Mouse (Mus musculus) midbrain, embryonic 13.5 days (tissue): ENCODE data around the gene Prss36. TPM values are rescaled to one million over a fixed set of nuclear protein-coding genes. Genes with fewer than 3 reads are reported as not detected.
"Not testable (repeated sequence)": the region's sequence is repeated elsewhere in the genome, so short reads cannot be mapped to it uniquely, and the experiment has no call there.

Source experiments
- ATAC-seq: fragments of 200-750 bp; cut with Nextera tagmentation; 2 replicates; pipeline ENCODE4 v1.8.0; 2017; ENCODE audit warnings: mild to moderate bottlenecking, moderate TSS enrichment, moderate library complexity
- H3K27ac ChIP-seq: fragments of 300-500 bp; sonication (generic); 2 replicates; pipeline ENCODE4 v1.5.1; 2015; ENCODE audit warnings: inconsistent platforms, mild to moderate bottlenecking, moderate library complexity
- H3K27me3 ChIP-seq: fragments of 300-500 bp; sonication (generic); 2 replicates; pipeline ENCODE4 v1.6.1; 2015; ENCODE audit warnings: mild to moderate bottlenecking, inconsistent platforms
- H3K36me3 ChIP-seq: fragments of 300-500 bp; sonication (generic); 2 replicates; pipeline ENCODE4 v1.6.1; 2015; ENCODE audit warnings: mild to moderate bottlenecking, inconsistent platforms
- H3K4me1 ChIP-seq: fragments of 300-500 bp; sonication (generic); replicated peaks from 2 replicates; pipeline ENCODE4 v1.6.1; 2015; ENCODE audit warnings: inconsistent platforms
- H3K4me2 ChIP-seq: fragments of 300-500 bp; sonication (generic); replicated peaks from 2 replicates; pipeline ENCODE4 v1.6.1; 2015; ENCODE audit warnings: moderate library complexity, mild to moderate bottlenecking, inconsistent platforms
- H3K4me3 ChIP-seq: fragments of 300-500 bp; sonication (generic); replicated peaks from 2 replicates; pipeline ENCODE4 v1.5.1; 2015; ENCODE audit warnings: mild to moderate bottlenecking, inconsistent platforms
- H3K9ac ChIP-seq: fragments of 300-500 bp; sonication (generic); replicated peaks from 2 replicates; pipeline ENCODE4 v1.6.1; 2015; ENCODE audit warnings: mild to moderate bottlenecking, inconsistent platforms
- H3K9me3 ChIP-seq: fragments of 300-500 bp; sonication (generic); 2 replicates; pipeline ENCODE4 v1.6.1; 2016; ENCODE audit warnings: mild to moderate bottlenecking, inconsistent platforms
- WGBS: fragments of 180-500 bp; shearing (Covaris S2); methylation state at CpG from one replicate; pipeline ENCODE4 v1.1.7; 2015; 5-methylcytosine and 5-hydroxymethylcytosine counted together
- polyA plus RNA-seq: library from polyadenylated mRNA; unstranded; fragments of >200 nt; fragmentation: Nextera tagmentation; extraction: Ambion mirVana; gene quantifications from 2 replicates; pipeline ENCODE4 v1.2.1, GENCODE M21; 2015

The Prss36 gene
- polyA plus RNA-seq, 1 experiment from 2014 or later: 11.8 TPM

DNA sequence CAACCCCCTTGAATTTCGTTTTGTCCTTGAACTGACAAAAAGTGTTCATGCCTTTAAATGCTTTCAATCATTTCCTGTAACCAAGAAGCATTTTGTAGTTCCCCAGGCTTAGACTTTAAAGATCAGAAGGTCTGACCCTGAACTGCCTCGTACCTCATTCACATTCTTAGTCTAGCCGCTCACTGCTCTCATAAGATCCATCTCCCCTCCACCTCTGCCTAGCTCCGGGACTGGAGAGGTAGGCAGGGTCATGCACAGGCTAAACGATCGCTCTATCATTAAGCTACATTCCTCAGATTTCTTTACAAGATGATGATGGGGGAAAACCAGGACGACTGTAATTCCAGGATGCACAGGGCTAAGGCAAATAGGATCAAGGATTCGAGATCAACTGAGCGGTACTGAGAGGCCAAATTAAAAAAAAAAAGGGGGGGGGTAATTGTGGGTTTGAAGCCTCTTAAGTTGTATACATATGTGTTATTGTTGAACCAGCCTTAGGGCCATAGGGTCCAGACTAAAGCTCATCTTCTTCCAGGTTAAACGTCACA lies 19.9 kb upstream of the Prss36 start:
- H3K4me3 ChIP-seq: peak overlapping the region; percentile 95
- peak overlapping the region; percentile 97 for H3K27ac ChIP-seq
- peaks cover 29% of the 10 kb centered on the region for H3K4me1 ChIP-seq
- 10% methylated on average over 10 of the region's 10 CpGs for WGBS
- peak overlapping the region; percentile 68 for H3K4me2 ChIP-seq
- no peaks in the 10 kb centered on the region for H3K27me3 ChIP-seq
- H3K36me3 ChIP-seq: peaks cover 19% of the 10 kb centered on the region
- peak overlapping the region; percentile 93 for H3K9ac ChIP-seq
- peak; percentile 2; the same call in 1 of the 2 replicates for ATAC-seq
- H3K9me3 ChIP-seq: no peaks in the 10 kb centered on the region

DNA sequence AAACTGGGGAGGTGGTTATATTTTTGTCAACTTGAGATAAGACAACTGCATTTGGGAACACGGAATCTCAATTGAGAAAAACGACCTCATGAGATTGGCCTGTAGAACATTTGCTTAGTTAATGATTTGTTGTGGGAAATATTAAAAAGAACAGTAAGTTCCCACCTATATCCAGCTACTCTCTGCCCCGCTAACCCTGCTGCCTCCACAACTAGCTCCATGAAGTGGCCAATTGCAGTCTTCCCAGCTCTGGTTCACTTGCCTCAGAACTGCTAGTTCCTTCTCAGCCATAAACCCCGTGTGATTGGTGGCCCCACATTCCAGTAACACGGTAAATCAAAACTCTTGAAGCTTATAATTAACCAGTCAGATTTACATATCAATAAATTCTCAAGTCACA lies 12.8 kb upstream of the Prss36 start:
- no peak overlapping the region for H3K4me3 ChIP-seq
- 70% methylated on average over 5 of the region's 5 CpGs for WGBS
- no peaks in the 10 kb centered on the region for H3K27me3 ChIP-seq
- ATAC-seq: no peak
- H3K9ac ChIP-seq: no peak overlapping the region
- H3K9me3 ChIP-seq: no peaks in the 10 kb centered on the region
- no peak overlapping the region for H3K27ac ChIP-seq
- no peaks in the 10 kb centered on the region for H3K36me3 ChIP-seq
- no peak overlapping the region for H3K4me2 ChIP-seq
- no peaks in the 10 kb centered on the region for H3K4me1 ChIP-seq

GRCm38 (mm10) chr7:127952864-127953581 lies 6.5 kb upstream of the Prss36 start:
- Histone ChIP-seq H3K4me1 (no peaks in the 10 kb centered on the region), H3K4me3 (no peak overlapping the region), H3K4me2 (no peak overlapping the region), H3K27ac (no peak overlapping the region), H3K36me3 (no peaks in the 10 kb centered on the region), H3K9me3 (no peaks in the 10 kb centered on the region), H3K27me3 (no peaks in the 10 kb centered on the region), H3K9ac (no peak overlapping the region)
- WGBS: 49% methylated on average over 13 of the region's 13 CpGs
- ATAC-seq: no peak

GRCm38 (mm10) chr7:127944614-127945013 lies 1.9 kb downstream of the Prss36 start:
- 17% methylated on average over 23 of the region's 23 CpGs for WGBS
- Histone ChIP-seq H3K4me1 (no peaks in the 10 kb centered on the region), H3K36me3 (no peaks in the 10 kb centered on the region), H3K9me3 (no peaks in the 10 kb centered on the region), H3K4me3 (no peak overlapping the region), H3K4me2 (no peak overlapping the region), H3K27ac (no peak overlapping the region), H3K27me3 (peaks cover 36% of the 10 kb centered on the region), H3K9ac (no peak overlapping the region)
- ATAC-seq: no peak

- H3K4me2 ChIP-seq, H3K9me3 ChIP-seq, H3K4me1 ChIP-seq, ATAC-seq, H3K9ac ChIP-seq, H3K27ac ChIP-seq, H3K4me3 ChIP-seq, H3K36me3 ChIP-seq: not testable (repeated sequence)
- peaks cover 36% of the 10 kb centered on the region for H3K27me3 ChIP-seq
- 50% methylated on average over 2 of the region's 2 CpGs for WGBS
These were observed 4.4 kb downstream of the Prss36 start for GRCm38 (mm10) chr7:127942097-127942496.

DNA sequence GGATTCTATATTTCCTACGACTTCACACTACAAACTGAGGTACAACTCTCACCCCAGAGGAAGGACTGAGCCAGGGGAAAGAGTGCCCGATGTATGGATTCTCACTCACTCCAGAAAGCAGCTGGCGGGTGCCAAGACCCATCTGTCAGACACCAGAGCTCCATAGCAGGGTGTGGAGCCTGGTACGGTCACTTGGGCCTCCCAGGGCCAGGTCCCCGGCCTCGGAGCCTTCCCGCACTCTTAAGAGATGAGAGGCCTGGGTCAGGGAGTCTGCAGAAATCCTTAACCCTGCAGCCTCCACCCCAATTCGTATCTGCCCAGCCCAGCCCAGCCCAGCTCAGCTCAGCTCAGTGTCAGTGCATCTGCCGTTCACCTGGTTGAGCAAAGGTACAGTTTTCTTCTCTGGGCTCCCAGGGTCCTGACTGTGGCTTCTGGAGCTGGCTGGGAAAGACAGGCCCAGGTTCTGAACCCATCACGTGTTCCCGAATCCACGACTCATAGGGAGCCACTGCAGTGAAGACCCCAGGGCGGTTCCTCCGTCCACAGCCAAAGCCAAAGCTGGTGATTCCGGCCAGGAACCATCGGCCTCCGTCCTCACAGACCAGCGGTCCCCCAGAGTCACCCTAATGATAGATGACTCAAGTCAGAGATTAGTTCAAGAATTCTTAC lies 10.2 kb downstream of the Prss36 start:
- H3K9me3 ChIP-seq: no peaks in the 10 kb centered on the region
- peaks cover 19% of the 10 kb centered on the region for H3K4me1 ChIP-seq
- peak; percentile 9 for ATAC-seq
- no peak overlapping the region for H3K27ac ChIP-seq
- peak overlapping the region; percentile 70 for H3K4me3 ChIP-seq
- H3K4me2 ChIP-seq: peak overlapping the region; percentile 83
- no peaks in the 10 kb centered on the region for H3K36me3 ChIP-seq
- peaks cover 4% of the 10 kb centered on the region; the same call in 1 of the 2 replicates for H3K27me3 ChIP-seq
- H3K9ac ChIP-seq: peak overlapping the region; percentile 86
- WGBS: 55% methylated on average over 18 of the region's 18 CpGs

- peak overlapping the region; percentile 86 for H3K9ac ChIP-seq
- H3K4me1 ChIP-seq: peaks cover 19% of the 10 kb centered on the region
- under 1% methylated on average over 38 of the region's 38 CpGs for WGBS
- peak overlapping the region; percentile 74 for H3K27ac ChIP-seq
- H3K9me3 ChIP-seq: no peaks in the 10 kb centered on the region
- no peaks in the 10 kb centered on the region for H3K36me3 ChIP-seq
- peak overlapping the region; percentile 83 for H3K4me2 ChIP-seq
- peak overlapping the region; percentile 70 for H3K4me3 ChIP-seq
- peak; percentile 70 for ATAC-seq
- peaks cover 4% of the 10 kb centered on the region; the same call in 1 of the 2 replicates for H3K27me3 ChIP-seq
These were observed 10.8 kb downstream of the Prss36 start for GRCm38 (mm10) chr7:127935748-127936159.

DNA sequence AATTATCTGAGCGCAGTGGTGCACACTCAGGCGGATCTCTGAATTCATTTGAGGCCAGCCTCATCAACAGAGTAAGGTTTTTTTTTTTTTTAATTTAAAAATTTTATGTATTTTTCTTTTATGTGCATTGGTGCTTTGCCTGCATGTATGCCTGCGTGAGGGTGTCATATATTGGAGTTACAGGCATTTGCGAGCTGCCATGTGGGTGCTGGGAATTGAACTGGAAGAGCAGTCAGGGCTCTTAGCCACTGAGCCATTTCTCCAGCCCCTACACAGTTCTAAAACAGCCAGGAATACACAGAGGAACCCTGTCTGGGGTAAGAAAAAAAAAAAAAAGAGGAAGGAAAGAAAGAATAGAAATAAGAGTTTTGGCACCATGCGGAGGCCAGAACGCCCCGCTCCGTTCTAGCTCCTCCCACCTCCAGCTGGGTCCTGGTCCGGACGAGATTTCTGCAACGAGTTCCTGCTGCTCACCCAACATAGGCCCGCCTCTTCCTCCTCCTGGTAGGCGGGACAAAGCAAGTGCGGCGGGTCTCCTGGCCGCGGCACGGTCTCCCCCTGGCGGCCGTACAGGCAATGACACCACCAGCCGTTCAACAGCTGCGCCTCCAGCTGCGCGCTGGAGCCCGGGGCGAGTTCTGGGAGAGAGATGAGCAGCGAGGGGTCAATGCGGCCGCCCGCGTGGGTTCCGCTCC lies 11.3 kb downstream of the Prss36 start:
- ATAC-seq: peak; percentile 95
- Histone ChIP-seq H3K36me3 (no peaks in the 10 kb centered on the region), H3K4me3 (peak overlapping the region; percentile 70), H3K9me3 (no peaks in the 10 kb centered on the region), H3K9ac (peak overlapping the region; percentile 86), H3K4me1 (peaks cover 19% of the 10 kb centered on the region), H3K4me2 (peak overlapping the region; percentile 83), H3K27me3 (peaks cover 9% of the 10 kb centered on the region), H3K27ac (peak overlapping the region; percentile 74)
- 7% methylated on average over 32 of the region's 32 CpGs for WGBS

GRCm38 (mm10) chr7:127934075-127934474 lies 12.4 kb downstream of the Prss36 start:
- Histone ChIP-seq H3K9me3 (no peaks in the 10 kb centered on the region), H3K36me3 (no peaks in the 10 kb centered on the region), H3K4me1 (peaks cover 19% of the 10 kb centered on the region), H3K27me3 (peaks cover 19% of the 10 kb centered on the region), H3K4me2 (no peak overlapping the region), H3K4me3 (no peak overlapping the region), H3K27ac (no peak overlapping the region), H3K9ac (0 out of 2 replicates have a peak overlapping the region, but pooled peaks have one; percentile 1)
- WGBS: 91% methylated on average over 5 of the region's 5 CpGs
- ATAC-seq: no peak

- Histone ChIP-seq H3K36me3 (0 out of 2 replicates have a peak, but pooled peaks cover under 1% of the 10 kb centered on the region), H3K4me1 (peaks cover 19% of the 10 kb centered on the region), H3K4me2 (no peak overlapping the region), H3K9ac (0 out of 2 replicates have a peak overlapping the region, but pooled peaks have one; percentile 37), H3K9me3 (no peaks in the 10 kb centered on the region), H3K27ac (no peak overlapping the region), H3K27me3 (peaks cover 34% of the 10 kb centered on the region), H3K4me3 (no peak overlapping the region)
- no peak for ATAC-seq
- 15% methylated on average over 13 of the region's 13 CpGs for WGBS
These were observed 14.1 kb downstream of the Prss36 start for GRCm38 (mm10) chr7:127932273-127933031.

- 32% methylated on average over 13 of the region's 13 CpGs for WGBS
- no peak for ATAC-seq
- no peak overlapping the region for H3K27ac ChIP-seq
- peaks cover 10% of the 10 kb centered on the region for H3K36me3 ChIP-seq
- H3K9me3 ChIP-seq: no peaks in the 10 kb centered on the region
- no peak overlapping the region for H3K4me3 ChIP-seq
- peaks cover 33% of the 10 kb centered on the region for H3K27me3 ChIP-seq
- H3K9ac ChIP-seq: no peak overlapping the region
- H3K4me1 ChIP-seq: peaks cover 18% of the 10 kb centered on the region
- no peak overlapping the region for H3K4me2 ChIP-seq
These were observed 15.0 kb downstream of the Prss36 start for GRCm38 (mm10) chr7:127931351-127932135.
